In the genomic region with DNA sequence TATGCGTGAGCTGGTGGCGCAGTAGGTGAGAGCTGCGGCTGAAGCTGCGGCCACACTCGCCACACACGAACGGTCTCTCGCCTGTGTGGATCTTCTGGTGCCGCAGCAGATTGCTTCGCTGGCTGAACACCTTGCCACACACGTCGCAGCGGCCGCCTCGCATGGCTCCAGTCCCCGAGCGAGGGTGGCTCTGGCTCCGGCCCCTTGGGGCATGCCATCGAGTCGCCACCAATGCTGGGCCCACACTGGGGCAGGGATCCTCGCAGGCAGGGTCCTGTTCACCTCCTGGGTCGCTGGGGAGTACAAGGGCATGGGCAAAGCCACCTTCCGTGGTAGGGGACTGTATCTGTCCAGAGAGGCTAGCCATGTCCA, we compare ENCODE assay signal across 8 mouse cellular contexts. TPM values are rescaled to one million over a fixed set of nuclear protein-coding genes. Genes with fewer than 3 reads are reported as not detected.
DNase-seq lines count a peak whose midpoint lies in the region; ATAC-seq and TF ChIP-seq lines count a peak whose summit lies in the region.

No protein-coding gene starts in this region.

- no peaks in the 10 kb centered on the region for H3K36me3 ChIP-seq in liver, adult 2 months (ENCODE audit: control insufficient read depth, insufficient read depth, low read length)
- H3K36me3 ChIP-seq in forebrain, embryonic 11.5 days (ENCODE audit: control insufficient read depth, insufficient read depth, low read length): no peaks in the 10 kb centered on the region
- H3K36me3 ChIP-seq in intestine, embryonic 16.5 days (ENCODE audit: control insufficient read depth, insufficient read depth, low read length): no peaks in the 10 kb centered on the region
- no peaks in the 10 kb centered on the region for H3K36me3 ChIP-seq in neural tube, embryonic 13.5 days

- no peaks in the 10 kb centered on the region for H3K9me3 ChIP-seq in forebrain, embryonic 11.5 days (ENCODE audit: control insufficient read depth, low read length)
- peaks cover 8% of the 10 kb centered on the region; the same call in 1 of the 2 replicates for H3K9me3 ChIP-seq in intestine, embryonic 16.5 days (ENCODE audit: control insufficient read depth, low read length)
- H3K9me3 ChIP-seq in neural tube, embryonic 13.5 days: no peaks in the 10 kb centered on the region

- WGBS in liver, adult 2 months: 9% methylated on average over 23 of the region's 23 CpGs
- WGBS in forebrain, embryonic 11.5 days: 4% methylated on average over 23 of the region's 23 CpGs
- 5% methylated on average over 23 of the region's 23 CpGs for WGBS in intestine, embryonic 16.5 days
- 4% methylated on average over 23 of the region's 23 CpGs for WGBS in neural tube, embryonic 13.5 days

- H3K4me1 ChIP-seq in liver, adult 2 months (ENCODE audit: control insufficient read depth, insufficient read depth, low read length): peaks cover 17% of the 10 kb centered on the region
- H3K4me1 ChIP-seq in forebrain, embryonic 11.5 days (replicated peaks; ENCODE audit: control insufficient read depth, insufficient read depth, low read length): peaks cover 5% of the 10 kb centered on the region
- H3K4me1 ChIP-seq in intestine, embryonic 16.5 days (ENCODE audit: control insufficient read depth, insufficient read depth, low read length): peaks cover 13% of the 10 kb centered on the region
- peaks cover 17% of the 10 kb centered on the region for H3K4me1 ChIP-seq in neural tube, embryonic 13.5 days (replicated peaks)

- H3K9ac ChIP-seq in liver, adult 2 months (ENCODE audit: low read depth, low read length): peak overlapping the region; percentile 49
- peak overlapping the region; percentile 61 for H3K9ac ChIP-seq in forebrain, embryonic 11.5 days (ENCODE audit: low read length)
- H3K9ac ChIP-seq in intestine, embryonic 16.5 days (ENCODE audit: low read depth, low read length): peak overlapping the region; percentile 66
- peak overlapping the region; percentile 77 for H3K9ac ChIP-seq in neural tube, embryonic 13.5 days

- TF ChIP-seq CTCF in liver, adult 2 months (IDR thresholded peaks at IDR 0.05; ENCODE audit: low read depth, low read length): no peak

- peak overlapping the region; percentile 92 for H3K4me2 ChIP-seq in forebrain, embryonic 11.5 days (ENCODE audit: low read depth, low read length, severe bottlenecking)
- H3K4me2 ChIP-seq in intestine, embryonic 16.5 days (ENCODE audit: low read depth, low read length): peak overlapping the region; percentile 99
- H3K4me2 ChIP-seq in neural tube, embryonic 13.5 days: peak overlapping the region; percentile 73

- TF ChIP-seq POLR2A in liver, adult 2 months (IDR thresholded peaks at IDR 0.05; ENCODE audit: extremely low read depth, insufficient read depth, low read length): no peak

- peaks cover 7% of the 10 kb centered on the region for H3K27me3 ChIP-seq in liver, adult 2 months (ENCODE audit: control insufficient read depth, insufficient read depth, low read length)
- H3K27me3 ChIP-seq in forebrain, embryonic 11.5 days (ENCODE audit: control insufficient read depth, insufficient read depth, low read length): peaks cover 31% of the 10 kb centered on the region
- peaks cover 34% of the 10 kb centered on the region for H3K27me3 ChIP-seq in intestine, embryonic 16.5 days (replicated peaks; ENCODE audit: control insufficient read depth, insufficient read depth, low read length)
- peaks cover 50% of the 10 kb centered on the region for H3K27me3 ChIP-seq in neural tube, embryonic 13.5 days

- H3K79me2 ChIP-seq in liver, adult 2 months (ENCODE audit: control insufficient read depth, insufficient read depth, low read length): no peaks in the 10 kb centered on the region

- peak overlapping the region; percentile 38; the same call in 1 of the 2 replicates for H3K4me3 ChIP-seq in liver, adult 2 months (ENCODE audit: insufficient read depth, low read depth, low read length)
- peak overlapping the region; percentile 40 for H3K4me3 ChIP-seq in forebrain, embryonic 11.5 days (ENCODE audit: low read depth, low read length)
- H3K4me3 ChIP-seq in intestine, embryonic 16.5 days (ENCODE audit: low read length): peak overlapping the region; percentile 58
- H3K4me3 ChIP-seq in neural tube, embryonic 13.5 days: peak overlapping the region; percentile 43

- no peak; the same call in 1 of the 2 replicates for ATAC-seq in forebrain, embryonic 11.5 days (replicated peaks; ENCODE audit: low FRiP score)
- peak; percentile 5 for ATAC-seq in intestine, embryonic 16.5 days
- ATAC-seq in neural tube, embryonic 13.5 days (ENCODE audit: low read depth): peak; percentile 13; the same call in 1 of the 2 replicates

- no peak overlapping the region for H3K27ac ChIP-seq in liver, adult 2 months (replicated peaks; ENCODE audit: insufficient read depth, low read depth, low read length)
- no peak overlapping the region for H3K27ac ChIP-seq in forebrain, embryonic 11.5 days (ENCODE audit: low read depth, low read length)
- no peak overlapping the region for H3K27ac ChIP-seq in intestine, embryonic 16.5 days (ENCODE audit: low read length)
- 0 out of 2 replicates have a peak overlapping the region, but pooled peaks have one; percentile 6 for H3K27ac ChIP-seq in neural tube, embryonic 13.5 days (replicated peaks)

- no peak for DNase-seq in liver, adult 2 months (ENCODE audit: extremely low read depth, low read depth, low spot score)
- no peak for DNase-seq in liver
- peak; percentile 72 for DNase-seq in forebrain, embryonic 11.5 days (ENCODE audit: low spot score)
- DNase-seq in urinary bladder, postnatal 4 days (ENCODE audit: low spot score in 2 of 2): no peak
- no peak for DNase-seq in adrenal gland, postnatal 36 days
- DNase-seq in ovary, postnatal 10 days (ENCODE audit: low spot score): no peak

RNA-seq across cellular contexts. Expression of gene Ube2m, which starts 6.2 kb away (rescaled TPM):
- 41.2 and 59.5 TPM in 2 replicates for total RNA-seq in liver, adult 2 months (2014; rRNA removed)
- polyA plus RNA-seq in liver, adult 2 months (2012; rRNA removed): 71.5 and 82.7 TPM in 2 replicates
- polyA plus RNA-seq in forebrain, embryonic 11.5 days (2014; fragmentation: Nextera tagmentation; extraction: Ambion mirVana): 165 and 183 TPM in 2 replicates
- 19.5 and 25.0 TPM in 2 replicates for polyA plus RNA-seq in intestine, embryonic 16.5 days (2015; fragmentation: Nextera tagmentation; extraction: Ambion mirVana)
- 149 and 152 TPM in 2 replicates for polyA plus RNA-seq in neural tube, embryonic 13.5 days (2015; fragmentation: Nextera tagmentation; extraction: Ambion mirVana)
- total RNA-seq in adrenal gland, postnatal 36 days (2021): 100 to 1,000 TPM; 173 to 178 TPM

RNA-seq across cellular contexts. Expression of gene Chmp2a, which starts 9.6 kb away (rescaled TPM):
- 109 and 149 TPM in 2 replicates for total RNA-seq in liver, adult 2 months (2014; rRNA removed)
- 62.8 and 76.5 TPM in 2 replicates for polyA plus RNA-seq in liver, adult 2 months (2012; rRNA removed)
- 114 and 127 TPM in 2 replicates for polyA plus RNA-seq in forebrain, embryonic 11.5 days (2014; fragmentation: Nextera tagmentation; extraction: Ambion mirVana)
- 199 and 202 TPM in 2 replicates for polyA plus RNA-seq in intestine, embryonic 16.5 days (2015; fragmentation: Nextera tagmentation; extraction: Ambion mirVana)
- polyA plus RNA-seq in neural tube, embryonic 13.5 days (2015; fragmentation: Nextera tagmentation; extraction: Ambion mirVana): 170 and 189 TPM in 2 replicates
- total RNA-seq in adrenal gland, postnatal 36 days (2021): 100 to 1,000 TPM; 178 to 225 TPM

RNA-seq across cellular contexts. Expression of gene Mzf1, which starts 10.3 kb away (rescaled TPM):
- total RNA-seq in liver, adult 2 months (2014; rRNA removed): 0.18 and 0.40 TPM in 2 replicates
- 0.41 and 0.54 TPM in 2 replicates for polyA plus RNA-seq in liver, adult 2 months (2012; rRNA removed)
- polyA plus RNA-seq in forebrain, embryonic 11.5 days (2014; fragmentation: Nextera tagmentation; extraction: Ambion mirVana): 3.8 and 4.0 TPM in 2 replicates
- polyA plus RNA-seq in intestine, embryonic 16.5 days (2015; fragmentation: Nextera tagmentation; extraction: Ambion mirVana): 1.4 and 1.8 TPM in 2 replicates
- 5.6 and 6.0 TPM in 2 replicates for polyA plus RNA-seq in neural tube, embryonic 13.5 days (2015; fragmentation: Nextera tagmentation; extraction: Ambion mirVana)
- total RNA-seq in adrenal gland, postnatal 36 days (2021): 1 to 10 TPM; 1.8 to 2.9 TPM

RNA-seq across cellular contexts. Expression of gene Zbtb45, which starts 34.4 kb away (rescaled TPM):
- total RNA-seq in liver, adult 2 months (2014; rRNA removed): 0.28 and 1.2 TPM in 2 replicates
- polyA plus RNA-seq in liver, adult 2 months (2012; rRNA removed): 4.5 TPM in 2 replicates
- 31.9 and 37.3 TPM in 2 replicates for polyA plus RNA-seq in forebrain, embryonic 11.5 days (2014; fragmentation: Nextera tagmentation; extraction: Ambion mirVana)
- polyA plus RNA-seq in intestine, embryonic 16.5 days (2015; fragmentation: Nextera tagmentation; extraction: Ambion mirVana): 22.2 and 23.2 TPM in 2 replicates
- 36.2 and 37.8 TPM in 2 replicates for polyA plus RNA-seq in neural tube, embryonic 13.5 days (2015; fragmentation: Nextera tagmentation; extraction: Ambion mirVana)
- 10 to 100 TPM; 11.7 to 13.6 TPM for total RNA-seq in adrenal gland, postnatal 36 days (2021)

RNA-seq across cellular contexts. Expression of gene Trim28, which starts 45.3 kb away (rescaled TPM):
- total RNA-seq in liver, adult 2 months (2014; rRNA removed): 67.7 and 69.4 TPM in 2 replicates
- polyA plus RNA-seq in liver, adult 2 months (2012; rRNA removed): 98.0 and 114 TPM in 2 replicates
- polyA plus RNA-seq in forebrain, embryonic 11.5 days (2014; fragmentation: Nextera tagmentation; extraction: Ambion mirVana): 507 and 586 TPM in 2 replicates
- 116 and 131 TPM in 2 replicates for polyA plus RNA-seq in intestine, embryonic 16.5 days (2015; fragmentation: Nextera tagmentation; extraction: Ambion mirVana)
- polyA plus RNA-seq in neural tube, embryonic 13.5 days (2015; fragmentation: Nextera tagmentation; extraction: Ambion mirVana): 223 and 229 TPM in 2 replicates
- 100 to 1,000 TPM; 221 to 229 TPM for total RNA-seq in adrenal gland, postnatal 36 days (2021)
